In genomic region chr4:98317149-98317548, GRCm38 (mm10) we compare ENCODE assay signal across 13 mouse cellular contexts.
"Had no signal": no experiment of that assay in that cellular context is flagged by ENCODE, and none has a peak within 500 bp of the region (broad histone marks: within the 10 kb centered on the region; RNA-seq: fewer than 3 reads in every experiment).

No protein-coding gene starts in this region.

- DNase-seq: lung, adult 18-20 months; lung, embryonic 14.5 days; lung, postnatal 10 days; lung, postnatal 4 days; midbrain, embryonic 14.5 days; retina, postnatal 1 day; right cerebral cortex, adult 18-20 months; right cerebral cortex, postnatal 25 days; right cerebral cortex, postnatal 4 days; spleen, adult 18-20 months; thymus, adult 2 months; thymus, postnatal 25 days; thymus, postnatal 4 days had no signal
